Mouse (Mus musculus) heart, embryonic 16.5 days (tissue): Measurements from ENCODE around the gene Adgrl3. TPM values are rescaled to one million over a fixed set of nuclear protein-coding genes. Genes with fewer than 3 reads are reported as not detected.
"Not testable (repeated sequence)": the region's sequence is repeated elsewhere in the genome, so short reads cannot be mapped to it uniquely, and the experiment has no call there.

Experiments
- ATAC-seq: fragments of 200-750 bp; cut with Nextera tagmentation; replicated peaks from 2 replicates; pipeline ENCODE4 v1.8.0; 2017; ENCODE audit warnings: moderate number of reproducible peaks; ENCODE audit not compliant: insufficient read depth, low FRiP score; ENCODE audit errors: extremely low read depth
- H3K27ac ChIP-seq: fragments of 300-500 bp; sonication (generic); 2 replicates; pipeline ENCODE4 v1.5.1; 2014; ENCODE audit warnings: mild to moderate bottlenecking, low read length, control low read depth, moderate library complexity
- H3K27me3 ChIP-seq: fragments of 300-500 bp; sonication (generic); 2 replicates; pipeline ENCODE4 v1.6.1; 2014; ENCODE audit warnings: low read length, mixed read lengths; ENCODE audit not compliant: control insufficient read depth, insufficient read depth
- H3K36me3 ChIP-seq: fragments of 300-500 bp; sonication (generic); 2 replicates; pipeline ENCODE4 v1.6.1; 2014; ENCODE audit not compliant: control insufficient read depth, insufficient read depth
- H3K4me1 ChIP-seq: fragments of 300-500 bp; sonication (generic); 2 replicates; pipeline ENCODE4 v1.6.1; 2014; ENCODE audit warnings: low read length, mixed read lengths; ENCODE audit not compliant: control insufficient read depth, insufficient read depth
- H3K4me2 ChIP-seq: fragments of 300-500 bp; sonication (generic); 2 replicates; pipeline ENCODE4 v1.6.1; 2014; ENCODE audit warnings: low read depth, mild to moderate bottlenecking, control low read depth, low read length
- H3K4me3 ChIP-seq: fragments of 300-500 bp; sonication (generic); 2 replicates; pipeline ENCODE4 v1.5.1; 2014; ENCODE audit warnings: mild to moderate bottlenecking, control low read depth, low read length
- H3K9ac ChIP-seq: fragments of 300-500 bp; sonication (generic); 2 replicates; pipeline ENCODE4 v1.6.1; 2014; ENCODE audit warnings: low read length, control low read depth
- H3K9me3 ChIP-seq: fragments of 300-500 bp; sonication (generic); replicated peaks from 2 replicates; pipeline ENCODE4 v1.6.1; 2016; ENCODE audit warnings: low read length; ENCODE audit not compliant: control insufficient read depth
- WGBS: fragments of 180-500 bp; shearing (Covaris S2); extraction: QIAGEN DNeasy Blood & Tissue Kit; methylation state at CpG from one replicate; pipeline ENCODE4 v1.1.7; 2014; 5-methylcytosine and 5-hydroxymethylcytosine counted together
- polyA plus RNA-seq: library from polyadenylated mRNA; unstranded; fragments of >200 nt; fragmentation: Nextera tagmentation; extraction: Ambion mirVana; gene quantifications from 2 replicates; pipeline ENCODE4 v1.2.1, GENCODE M21; 2015

The Adgrl3 gene
- polyA plus RNA-seq, 1 experiment from 2014 or later = 3.6 TPM

DNA sequence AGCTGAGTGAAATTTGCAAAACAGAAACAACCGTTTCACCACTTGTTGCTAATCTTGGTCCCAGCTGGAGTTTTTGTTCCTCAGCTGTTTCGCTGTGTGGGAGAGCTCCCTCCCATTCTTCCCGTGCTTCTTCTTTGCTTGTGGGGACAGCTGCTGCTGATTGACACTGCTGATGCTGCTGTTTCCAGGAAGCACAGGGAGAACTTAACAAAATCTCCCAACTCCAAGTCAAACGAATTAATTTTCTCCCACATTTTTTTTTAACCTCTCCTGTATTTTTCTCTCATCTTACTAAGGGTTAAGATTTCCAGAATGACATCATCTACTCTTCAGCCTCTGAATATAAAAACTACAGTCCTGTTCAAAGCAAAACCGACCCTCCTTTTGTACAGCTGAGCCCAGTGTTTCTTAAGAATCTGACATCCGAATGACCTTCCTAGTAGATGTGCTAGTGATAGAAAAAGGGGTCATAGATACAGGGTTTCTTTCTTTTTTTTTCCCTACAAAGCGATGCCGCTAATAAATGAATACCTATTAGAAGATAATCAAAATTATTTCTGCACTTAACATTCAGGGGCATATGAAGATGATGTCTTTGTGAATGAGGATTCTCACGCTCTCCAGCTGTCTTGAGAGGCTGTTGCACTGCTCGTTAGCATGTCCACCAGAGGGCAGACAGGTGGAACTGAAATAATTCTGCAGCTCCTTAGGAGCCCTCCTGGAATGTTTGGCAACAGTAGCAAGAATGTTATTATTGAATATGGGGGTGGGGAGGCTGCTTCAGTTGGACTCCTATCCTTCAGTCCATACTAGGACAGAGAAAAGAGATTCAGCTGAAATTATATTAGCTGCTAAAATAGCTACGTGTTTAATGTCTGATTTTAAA lies 499.8 kb downstream of the Adgrl3 start:
- 18% methylated on average over 11 of the region's 11 CpGs for WGBS
- Histone ChIP-seq H3K36me3 (no peaks in the 10 kb centered on the region), H3K27ac (no peak overlapping the region), H3K4me3 (peak overlapping the region; percentile 22), H3K27me3 (no peaks in the 10 kb centered on the region), H3K4me1 (no peaks in the 10 kb centered on the region; the same call in 1 of the 2 replicates), H3K9ac (no peak overlapping the region), H3K9me3 (no peaks in the 10 kb centered on the region), H3K4me2 (peak overlapping the region; percentile 53)
- peak; percentile 63; the same call in 1 of the 2 replicates for ATAC-seq

GRCm38 (mm10) chr5:81522760-81523159 lies 502.8 kb downstream of the Adgrl3 start:
- no peaks in the 10 kb centered on the region; the same call in 1 of the 2 replicates for H3K4me1 ChIP-seq
- no peaks in the 10 kb centered on the region for H3K9me3 ChIP-seq
- H3K4me2 ChIP-seq = no peak overlapping the region
- H3K27me3 ChIP-seq = no peaks in the 10 kb centered on the region
- no peak overlapping the region for H3K27ac ChIP-seq
- ATAC-seq = no peak
- no peak overlapping the region for H3K9ac ChIP-seq
- WGBS = 71% methylated on average over 4 of the region's 4 CpGs
- H3K4me3 ChIP-seq = no peak overlapping the region
- H3K36me3 ChIP-seq = no peaks in the 10 kb centered on the region

GRCm38 (mm10) chr5:81524532-81524961 lies 504.6 kb downstream of the Adgrl3 start:
- Histone ChIP-seq H3K4me3 (no peak overlapping the region), H3K4me2 (no peak overlapping the region), H3K27me3 (no peaks in the 10 kb centered on the region), H3K36me3 (no peaks in the 10 kb centered on the region), H3K27ac (no peak overlapping the region), H3K9me3 (no peaks in the 10 kb centered on the region), H3K9ac (no peak overlapping the region), H3K4me1 (no peaks in the 10 kb centered on the region; the same call in 1 of the 2 replicates)
- ATAC-seq = no peak
- 88% methylated on average over 12 of the region's 12 CpGs for WGBS

- H3K4me3 ChIP-seq = no peak overlapping the region
- H3K27me3 ChIP-seq = no peaks in the 10 kb centered on the region
- H3K9ac ChIP-seq = no peak overlapping the region
- no peaks in the 10 kb centered on the region for H3K36me3 ChIP-seq
- no peak for ATAC-seq
- 84% methylated on average over 2 of the region's 2 CpGs for WGBS
- no peaks in the 10 kb centered on the region for H3K4me1 ChIP-seq
- no peak overlapping the region for H3K27ac ChIP-seq
- no peaks in the 10 kb centered on the region for H3K9me3 ChIP-seq
- H3K4me2 ChIP-seq = no peak overlapping the region
Observed at GRCm38 (mm10) chr5:81525326-81525725, 505.4 kb downstream of the Adgrl3 start.

DNA sequence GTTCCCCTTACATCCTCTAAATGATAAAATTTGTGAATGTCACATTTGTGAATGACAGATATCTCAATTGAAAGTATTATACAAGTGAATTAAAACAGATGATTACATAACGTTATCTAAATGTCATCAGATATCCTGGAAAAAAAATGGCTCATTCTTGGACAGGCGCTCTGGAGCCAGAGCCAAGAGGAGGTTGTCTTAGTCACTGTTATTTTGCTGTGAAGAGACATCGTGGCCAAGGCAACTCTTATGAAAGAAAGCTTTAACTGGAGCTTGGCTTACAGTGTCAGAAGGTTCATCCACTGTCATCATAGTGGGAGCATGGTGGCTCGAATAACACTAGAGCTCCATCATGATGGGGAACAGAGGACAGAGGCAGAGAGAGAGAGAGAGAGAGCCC lies 511.7 kb downstream of the Adgrl3 start:
- ATAC-seq = no peak
- no peak overlapping the region for H3K4me3 ChIP-seq
- H3K36me3 ChIP-seq = no peaks in the 10 kb centered on the region
- H3K9ac ChIP-seq = no peak overlapping the region
- no peak overlapping the region for H3K4me2 ChIP-seq
- WGBS = 73% methylated on average over 4 of the region's 4 CpGs
- H3K9me3 ChIP-seq = no peaks in the 10 kb centered on the region
- no peaks in the 10 kb centered on the region for H3K27me3 ChIP-seq
- no peak overlapping the region for H3K27ac ChIP-seq
- H3K4me1 ChIP-seq = peaks cover 3% of the 10 kb centered on the region; the same call in 1 of the 2 replicates

GRCm38 (mm10) chr5:81550211-81550610 lies 530.3 kb downstream of the Adgrl3 start:
- H3K9ac ChIP-seq = no peak overlapping the region
- no peaks in the 10 kb centered on the region for H3K27me3 ChIP-seq
- no peaks in the 10 kb centered on the region for H3K9me3 ChIP-seq
- no peak overlapping the region for H3K27ac ChIP-seq
- no peak overlapping the region for H3K4me3 ChIP-seq
- no peaks in the 10 kb centered on the region for H3K36me3 ChIP-seq
- no peak for ATAC-seq
- H3K4me1 ChIP-seq = no peaks in the 10 kb centered on the region
- H3K4me2 ChIP-seq = no peak overlapping the region

DNA sequence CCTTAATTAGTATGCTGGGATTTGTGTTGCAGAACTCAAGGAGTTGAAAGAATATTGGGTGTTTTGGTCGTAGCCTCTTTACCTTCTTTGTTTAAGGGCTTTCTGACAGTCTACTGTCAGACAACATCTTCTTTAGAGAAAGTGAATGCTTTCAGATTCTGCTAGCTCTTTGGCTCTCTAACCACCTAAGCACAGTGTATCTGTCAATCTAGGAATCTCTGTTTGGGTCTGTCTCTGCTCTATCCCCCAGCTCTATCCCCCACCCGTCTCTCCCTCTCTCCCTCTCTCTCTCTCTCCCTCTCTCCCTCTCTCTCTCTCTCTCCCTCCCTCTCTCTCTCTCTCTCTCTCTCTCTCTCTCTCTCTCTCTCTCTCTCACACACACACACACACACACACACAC lies 535.2 kb downstream of the Adgrl3 start:
- 80% methylated on average over 2 of the region's 2 CpGs for WGBS
- not testable (repeated sequence) for H3K9ac ChIP-seq, H3K4me3 ChIP-seq, H3K9me3 ChIP-seq, H3K27ac ChIP-seq, H3K27me3 ChIP-seq, ATAC-seq, H3K4me1 ChIP-seq, H3K36me3 ChIP-seq, H3K4me2 ChIP-seq

GRCm38 (mm10) chr5:81556008-81556407 lies 536.1 kb downstream of the Adgrl3 start:
- H3K4me1 ChIP-seq = no peaks in the 10 kb centered on the region
- H3K9ac ChIP-seq = no peak overlapping the region
- ATAC-seq = no peak
- H3K9me3 ChIP-seq = no peaks in the 10 kb centered on the region
- H3K27me3 ChIP-seq = no peaks in the 10 kb centered on the region
- H3K4me3 ChIP-seq = no peak overlapping the region
- no peaks in the 10 kb centered on the region for H3K36me3 ChIP-seq
- no peak overlapping the region for H3K4me2 ChIP-seq
- no peak overlapping the region for H3K27ac ChIP-seq
- WGBS = 81% methylated on average over 8 of the region's 8 CpGs

GRCm38 (mm10) chr5:81558965-81559364 lies 539.0 kb downstream of the Adgrl3 start:
- Histone ChIP-seq H3K9me3 (no peaks in the 10 kb centered on the region), H3K27ac (no peak overlapping the region), H3K4me2 (no peak overlapping the region), H3K36me3 (no peaks in the 10 kb centered on the region), H3K27me3 (no peaks in the 10 kb centered on the region), H3K4me3 (no peak overlapping the region), H3K4me1 (no peaks in the 10 kb centered on the region), H3K9ac (no peak overlapping the region)
- 91% methylated on average over 6 of the region's 6 CpGs for WGBS
- no peak for ATAC-seq
